Mouse (Mus musculus): ENCODE measurements at regions not wholly inside any gene's neighbourhood (a gene's known extent, or its start where the extent isn't known, plus 50 kb on each side); places are given as distances from the start of the nearest gene placed in this dataset.

DNA sequence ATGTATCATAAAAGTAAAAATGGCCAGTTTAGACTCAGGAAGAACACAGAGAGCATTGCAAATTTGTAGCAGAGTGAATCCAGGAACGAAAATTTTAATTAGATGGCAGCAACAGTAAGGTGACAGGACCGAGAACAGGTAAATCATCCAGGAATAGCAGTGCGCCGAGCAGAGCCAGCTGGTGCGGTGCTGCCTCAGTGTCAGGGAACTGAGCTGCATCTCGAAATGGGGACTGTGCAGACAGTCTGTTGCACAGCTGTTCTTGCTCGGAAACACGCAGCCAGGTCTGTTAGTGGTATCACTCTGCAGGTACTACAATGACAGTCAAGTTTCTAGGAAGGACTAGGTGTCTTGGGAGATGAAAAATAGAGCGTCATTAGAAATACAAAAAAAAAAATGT, 490.8 kb downstream of the Prkd1 start:
- CTCF ChIA-PET = no interaction called here

DNA sequence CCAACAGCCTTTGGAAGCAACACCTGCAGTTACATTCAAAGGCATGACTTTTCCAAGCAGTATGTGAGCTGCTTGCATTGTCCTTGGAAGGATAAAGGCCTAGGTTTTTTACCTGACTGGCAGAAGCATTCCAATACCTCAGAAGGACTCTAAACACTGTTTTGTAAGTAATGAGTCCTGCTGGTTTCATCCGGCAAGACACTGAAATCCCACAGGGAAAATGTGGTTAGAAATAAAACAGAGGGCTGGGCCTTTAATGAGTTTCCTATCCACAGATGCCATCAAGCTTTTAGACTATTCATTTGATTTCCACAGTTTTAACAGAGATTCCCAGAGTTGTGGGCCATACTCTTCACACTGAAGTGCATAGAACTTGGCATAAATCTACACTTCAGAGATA, 461.6 kb downstream of the Prkd1 start:
- CTCF ChIA-PET = no interaction called here

DNA sequence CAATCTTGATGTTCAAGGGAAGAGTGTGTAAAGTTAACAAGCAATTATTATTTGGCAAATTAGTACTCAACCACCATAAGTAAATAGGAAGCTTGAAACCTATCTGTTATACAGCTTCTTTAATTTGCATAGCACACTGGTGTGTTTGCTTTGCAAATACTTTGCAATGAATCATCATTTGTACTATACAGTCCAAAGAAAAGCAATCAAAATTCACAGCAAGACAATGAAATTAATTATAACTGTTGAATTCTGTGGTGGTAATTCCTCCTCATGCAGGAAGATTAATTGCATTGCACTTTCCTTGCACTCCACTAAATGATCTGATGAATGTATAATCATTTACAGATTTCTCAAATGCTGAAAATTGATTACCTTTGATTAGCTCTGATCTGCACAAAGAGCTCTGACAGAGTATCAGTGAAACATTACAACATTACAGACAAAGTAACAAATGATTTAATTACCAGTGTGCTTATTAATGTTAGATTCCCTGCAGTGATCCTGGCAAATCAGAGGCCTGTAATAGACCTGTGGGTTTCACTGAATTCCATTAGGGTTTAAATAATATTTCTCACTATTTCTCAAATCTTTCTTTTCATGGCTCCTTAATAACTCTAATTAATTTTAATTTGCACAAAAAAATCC, 457.9 kb downstream of the Prkd1 start:
- CTCF ChIA-PET = no interaction called here

DNA sequence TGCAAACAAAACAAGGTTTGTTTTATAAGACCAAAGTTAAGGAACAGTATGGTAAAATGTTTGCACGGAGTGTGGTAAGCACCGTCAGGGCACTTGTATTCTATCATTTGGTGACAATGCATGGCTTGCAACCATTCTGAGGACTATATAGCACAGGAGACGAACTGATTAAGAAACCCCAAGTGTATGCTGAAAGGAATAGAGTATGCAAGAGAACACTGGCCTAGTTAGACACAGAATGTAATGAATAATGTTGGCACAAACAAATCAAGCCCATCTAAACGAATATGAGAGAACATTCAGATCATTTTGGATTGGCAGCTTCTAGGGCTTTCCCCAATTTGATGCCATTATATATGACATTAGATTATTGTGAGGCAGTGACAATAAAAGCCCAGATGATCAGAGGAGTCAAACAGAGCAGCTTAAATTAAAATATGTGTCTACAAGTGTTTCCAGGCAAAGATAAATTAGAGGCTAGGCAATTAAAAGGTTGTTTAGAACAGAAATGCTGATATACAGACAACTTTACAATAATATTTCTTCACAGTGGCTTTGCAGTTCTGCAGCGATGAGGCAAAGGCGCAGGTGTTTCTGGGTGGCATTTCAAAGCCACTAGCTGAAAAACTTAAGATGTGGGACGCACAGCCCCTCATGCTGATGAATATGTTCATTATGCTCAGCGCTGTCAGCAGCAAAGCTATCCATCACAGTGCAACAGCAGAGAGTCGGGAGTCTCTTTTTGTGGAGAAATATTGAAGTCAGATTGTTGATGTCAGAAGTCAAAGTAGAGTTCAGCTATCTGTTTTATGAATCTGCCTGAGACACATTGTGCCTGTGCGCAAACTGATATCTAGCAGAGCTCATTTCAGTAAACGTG, 456.9 kb downstream of the Prkd1 start:
- CTCF ChIA-PET = no interaction called here

DNA sequence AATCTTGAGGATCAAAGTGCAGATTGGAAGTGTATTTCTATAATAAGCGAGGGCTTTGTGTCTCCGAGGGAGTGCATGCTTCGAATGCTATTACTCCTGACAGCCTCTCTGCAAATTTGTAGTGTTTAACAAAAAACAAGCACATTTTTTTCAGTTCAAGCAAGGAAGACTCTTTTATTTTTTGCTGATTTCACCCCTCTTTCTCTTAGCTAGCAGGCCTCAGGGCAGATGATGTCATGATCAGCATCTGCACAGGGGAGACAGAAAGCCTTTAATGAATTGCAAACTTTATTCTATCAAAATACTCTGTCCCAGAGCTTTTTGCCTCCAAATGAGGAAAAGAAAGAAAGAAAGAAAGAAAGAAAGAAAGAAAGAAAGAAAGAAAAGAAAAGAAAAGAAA, 455.4 kb downstream of the Prkd1 start:
- CTCF ChIA-PET = no interaction called here

DNA sequence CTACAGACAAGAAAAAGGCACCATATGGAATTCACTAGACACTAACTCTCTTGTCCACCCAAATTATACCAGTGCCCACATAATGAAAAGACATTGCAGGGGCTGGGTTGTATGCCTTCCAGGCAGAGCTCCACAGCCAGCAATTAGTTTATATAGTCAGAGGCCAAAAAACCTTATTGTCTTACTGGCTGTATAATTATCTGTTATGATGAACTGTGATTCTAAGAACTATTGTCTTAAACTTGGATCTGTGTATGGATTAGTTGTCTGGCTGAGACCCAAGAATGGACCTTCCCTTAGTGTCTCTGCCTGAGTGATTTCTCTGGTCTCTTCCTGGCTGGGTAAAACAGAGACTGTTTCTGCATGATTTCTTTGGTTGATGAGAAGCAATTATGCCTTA, 454.2 kb downstream of the Prkd1 start:
- CTCF ChIA-PET = no interaction called here

DNA sequence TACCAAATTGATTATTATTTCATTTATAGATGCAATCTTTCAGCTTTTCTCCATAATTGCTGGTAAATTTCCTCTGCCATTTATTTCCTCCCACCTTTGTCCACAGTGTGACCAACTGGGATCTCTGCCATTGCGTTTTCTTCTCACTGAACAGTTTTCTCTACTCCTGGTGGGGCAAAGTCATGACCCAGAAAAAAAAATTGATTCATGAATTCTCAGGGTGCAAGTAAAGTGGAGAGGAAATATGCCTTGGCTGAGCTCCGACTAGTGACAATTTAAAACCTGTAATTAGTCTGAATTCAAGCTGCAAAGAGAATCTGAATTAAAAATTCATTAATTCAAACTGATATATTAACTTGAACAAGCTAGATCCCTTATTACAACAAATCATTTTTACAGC, 452.6 kb downstream of the Prkd1 start:
- CTCF ChIA-PET = no interaction called here

DNA sequence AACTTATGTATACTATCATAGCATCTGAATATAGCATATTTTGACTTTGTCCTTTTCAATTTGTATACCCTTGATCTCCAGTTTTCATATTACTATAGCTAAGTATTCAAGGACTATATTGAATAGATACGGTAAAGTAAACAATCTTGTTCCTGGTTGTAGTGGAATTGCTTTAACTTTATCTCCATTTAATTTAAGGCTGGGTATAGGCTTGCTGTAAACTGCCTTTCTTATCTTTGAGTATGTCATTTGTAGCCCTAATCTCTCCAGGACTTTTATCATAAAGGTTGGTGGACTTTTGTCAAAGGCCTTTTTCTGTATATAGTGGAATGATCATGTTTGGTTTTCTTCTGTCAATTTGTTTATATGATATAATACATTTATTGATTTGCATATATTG, 407.8 kb downstream of the Prkd1 start:
- CTCF ChIA-PET = no interaction called here

DNA sequence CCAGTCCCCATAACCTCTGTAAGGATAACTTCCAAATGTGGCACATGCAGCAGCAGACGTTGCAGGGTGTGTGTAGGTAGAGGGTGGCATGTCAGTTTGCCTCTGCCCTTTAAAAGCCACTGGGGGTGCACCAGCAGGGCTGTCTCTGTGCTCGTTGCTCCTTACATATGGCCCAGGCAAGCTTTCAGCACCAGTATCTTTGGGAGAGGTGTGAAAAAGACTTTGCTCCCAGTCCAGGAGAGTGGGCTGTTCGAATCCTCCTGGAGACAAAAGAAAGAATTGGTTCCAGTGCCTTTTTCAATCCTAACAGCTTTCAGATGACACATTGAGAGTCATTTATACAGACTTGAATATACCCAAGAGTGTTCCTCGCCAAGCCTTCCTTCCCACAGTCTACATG, 390.0 kb downstream of the Prkd1 start:
- CTCF ChIA-PET = no interaction called here

DNA sequence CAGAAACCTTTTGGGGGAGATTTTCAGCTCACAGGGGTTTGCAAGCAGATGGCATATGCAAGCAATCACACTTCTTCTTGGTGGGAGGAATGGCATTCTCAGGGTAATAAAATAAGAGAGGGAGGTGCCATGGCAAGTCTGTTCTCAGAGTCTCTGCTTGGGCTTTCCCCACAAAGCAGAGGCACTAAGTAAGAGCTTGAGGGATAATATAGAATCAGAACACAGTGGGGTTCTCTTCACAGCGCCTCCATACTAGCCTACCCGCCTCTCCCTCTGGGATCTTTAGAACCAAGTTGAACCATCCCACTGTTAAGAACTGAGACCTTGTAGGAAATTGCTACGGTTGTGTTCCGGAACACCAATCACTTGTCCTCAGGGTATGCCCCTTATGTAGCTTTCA, 387.8 kb downstream of the Prkd1 start:
- CTCF ChIA-PET = no interaction called here

DNA sequence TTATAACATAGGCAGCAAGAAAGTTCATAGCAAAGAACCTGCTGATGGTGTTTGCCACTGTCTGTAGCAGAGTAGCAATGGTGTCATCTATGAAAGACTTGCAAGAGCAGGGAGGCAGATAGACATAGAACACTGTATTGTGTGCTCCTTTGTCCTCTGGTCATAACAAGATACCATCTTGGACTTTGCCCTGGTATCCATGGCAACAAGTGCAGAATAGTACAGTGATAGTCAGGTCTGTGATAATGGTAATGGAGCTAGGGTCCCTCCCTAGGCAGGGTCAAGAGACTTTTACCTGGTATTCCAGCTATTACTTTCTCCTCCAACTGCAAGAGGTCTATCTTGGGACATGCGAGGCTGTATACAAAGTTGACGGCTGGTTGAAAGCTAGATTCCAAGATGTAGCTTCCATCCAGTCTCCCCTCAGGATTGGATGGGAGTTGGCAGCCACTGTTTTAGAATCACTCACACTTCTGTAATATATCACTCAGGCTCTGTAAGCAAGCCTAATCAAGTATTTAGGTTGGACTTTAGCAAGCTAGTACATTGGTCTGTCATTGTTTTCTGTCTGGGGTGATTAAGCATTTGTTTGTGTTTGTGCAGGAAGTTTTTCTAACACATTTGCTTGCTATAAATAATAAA, 375.5 kb downstream of the Prkd1 start:
- CTCF ChIA-PET = no interaction called here

DNA sequence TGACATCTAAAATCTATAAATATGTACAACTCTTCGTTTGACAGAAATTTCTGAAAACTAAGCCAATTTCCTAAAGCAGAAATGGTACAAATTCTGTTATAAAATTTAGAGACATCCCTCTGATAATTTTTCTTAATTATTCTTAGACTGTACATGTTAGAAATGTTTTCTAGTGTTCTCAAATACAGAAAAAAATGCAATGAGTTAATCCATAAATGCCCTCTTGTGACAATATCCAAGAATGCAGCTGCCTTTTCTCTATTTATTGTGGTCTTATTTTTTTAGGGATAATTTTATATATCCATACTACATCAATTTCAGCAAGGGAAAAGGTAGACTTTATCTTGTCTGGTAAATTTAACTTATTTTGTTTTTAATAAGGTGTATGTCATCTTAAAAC, 367.3 kb downstream of the Prkd1 start:
- CTCF ChIA-PET = no interaction called here
